Mouse (Mus musculus) ES-E14 (cell line): ENCODE measurements around the gene Rnf167. TPM values are rescaled to one million over a fixed set of nuclear protein-coding genes. Genes with fewer than 3 reads are reported as not detected.

Source experiments
- DNase-seq: peaks from one replicate; pipeline ENCODE4 v3.0.0-alpha.2; 2013; ENCODE audit warnings: low read depth, low spot score
- H3K27ac ChIP-seq: 2 replicates; pipeline ENCODE4 v1.5.1; 2012; ENCODE audit warnings: low read depth, mild to moderate bottlenecking, low read length, moderate library complexity, mixed read lengths; ENCODE audit not compliant: poor library complexity, insufficient read depth, severe bottlenecking
- H3K36me3 ChIP-seq: 2 replicates; pipeline ENCODE4 v1.6.1; 2012; ENCODE audit warnings: mild to moderate bottlenecking, low read length, moderate library complexity, mixed read lengths; ENCODE audit not compliant: control insufficient read depth, poor library complexity, insufficient read depth, severe bottlenecking
- H3K4me1 ChIP-seq, 2 experiments: fragments of 150-350 bp in 1 of 2; sonication (generic) in 1 of 2; 2 replicates each; pipeline ENCODE4 v1.6.1; 2012; ENCODE audit warnings: low read length in 2 of 2, mild to moderate bottlenecking in 1 of 2, mixed read lengths in 1 of 2; ENCODE audit not compliant: control insufficient read depth in 2 of 2, insufficient read depth in 2 of 2, poor library complexity in 1 of 2
- H3K4me3 ChIP-seq, 2 experiments: fragments of 150-350 bp in 1 of 2; sonication (generic) in 1 of 2; 2 replicates each; pipeline ENCODE4 v1.5.1; 2012; ENCODE audit warnings: low read length in 2 of 2, low read depth in 1 of 2, mild to moderate bottlenecking in 1 of 2, mixed read lengths in 1 of 2; ENCODE audit not compliant: insufficient read depth in 1 of 2, poor library complexity in 1 of 2, severe bottlenecking in 1 of 2
- H3K9ac ChIP-seq: 2 replicates; pipeline ENCODE4 v1.6.1; 2012; ENCODE audit warnings: low read depth, mild to moderate bottlenecking, low read length, mixed read lengths; ENCODE audit not compliant: poor library complexity, insufficient read depth, severe bottlenecking
- H3K9me3 ChIP-seq: fragments of 150-350 bp; sonication (generic); 2 replicates; pipeline ENCODE4 v1.6.1; 2012; ENCODE audit warnings: low read depth, mild to moderate bottlenecking, low read length; ENCODE audit not compliant: control insufficient read depth, insufficient read depth
- CHD2 ChIP-seq: IDR thresholded peaks from 2 replicates; pipeline ENCODE4 v1.6.1; 2014; ENCODE audit warnings: mild to moderate bottlenecking, low read depth, low read length, inconsistent platforms
- HCFC1 ChIP-seq: IDR thresholded peaks from 2 replicates; pipeline ENCODE4 v1.6.1; 2012; ENCODE audit warnings: low read length, inconsistent platforms, borderline replicate concordance; ENCODE audit not compliant: insufficient read depth
- MAFK ChIP-seq: IDR thresholded peaks from 2 replicates; pipeline ENCODE4 v1.6.1; 2014; ENCODE audit warnings: mild to moderate bottlenecking, low read depth, low read length, inconsistent platforms; ENCODE audit not compliant: insufficient read depth
- ZC3H11A ChIP-seq: IDR thresholded peaks from 2 replicates; pipeline ENCODE4 v1.6.1; 2012; ENCODE audit warnings: low read depth, mild to moderate bottlenecking, inconsistent platforms, low read length, borderline replicate concordance
- ZNF384 ChIP-seq: IDR thresholded peaks from 2 replicates; pipeline ENCODE4 v1.6.1; 2012; ENCODE audit warnings: low read depth, low read length, inconsistent platforms
- in situ Hi-C, 2 experiments: fragments of 600-800 bp; cut with MboI; formaldehyde crosslinking; loops; one replicate each; pipeline ENCODE4 v1.15.1; 2025; ENCODE audit warnings: low sequenced_read_pairs in 2 of 2, inconsistent platforms in 1 of 2; ENCODE audit not compliant: unreplicated experiment in 2 of 2
- total RNA-seq: library from RNA; depleted of rRNA; stranded (reverse); fragments of 300-350 nt; gene quantifications from 2 replicates; pipeline ENCODE4 v1.2.3, GENCODE M21; 2012

Gene Rnf167
- total RNA-seq, 1 experiment = 113 TPM

GRCm38 (mm10) chr11:70683640-70684039 lies 36.6 kb downstream of the Rnf167 start:
- Histone ChIP-seq H3K4me3 (no peak overlapping the region), H3K9ac (no peak overlapping the region), H3K4me1 (peaks cover 5 to 24% of the 10 kb centered on the region in 2 experiments; a peak in 3 of 4 replicates), H3K36me3 (peaks cover 6% of the 10 kb centered on the region; the same call in 1 of the 2 replicates), H3K27ac (no peak overlapping the region), H3K9me3 (no peaks in the 10 kb centered on the region)
- in situ Hi-C loops = no loop called here
- TF ChIP-seq MAFK (no peak), ZNF384 (no peak), CHD2 (no peak), ZC3H11A (no peak), HCFC1 (no peak)
- no peak for DNase-seq

GRCm38 (mm10) chr11:70686901-70687566 lies 40.0 kb downstream of the Rnf167 start:
- TF ChIP-seq HCFC1 = no peak
- no peak for TF ChIP-seq ZC3H11A
- no peak for TF ChIP-seq CHD2
- no peak for TF ChIP-seq MAFK
- no peak for TF ChIP-seq ZNF384
- no peak overlapping the region for H3K27ac ChIP-seq
- H3K4me1 ChIP-seq = peaks cover 4 to 14% of the 10 kb centered on the region in 2 experiments; a peak in 3 of 4 replicates
- peaks cover 6% of the 10 kb centered on the region; the same call in 1 of the 2 replicates for H3K36me3 ChIP-seq
- H3K9me3 ChIP-seq = no peaks in the 10 kb centered on the region
- DNase-seq = no peak
- peak overlapping the region; percentile 79 for H3K9ac ChIP-seq
- H3K4me3 ChIP-seq = peak overlapping the region; percentile 83 to 87
- in situ Hi-C loops = no loop called here

- TF ChIP-seq ZC3H11A (no peak), MAFK (no peak), HCFC1 (no peak), ZNF384 (no peak), CHD2 (no peak)
- in situ Hi-C loops = no loop called here
- H3K27ac ChIP-seq = no peak within 1 kb of the TSS
- H3K36me3 ChIP-seq = peaks cover 6% of the 10 kb centered on the region; the same call in 1 of the 2 replicates
- no peaks in the 10 kb centered on the region for H3K9me3 ChIP-seq
- DNase-seq = no peak
- peaks cover 1 to 9% of the 10 kb centered on the region in 2 experiments; a peak in 2 of 4 replicates for H3K4me1 ChIP-seq
- peak within 1 kb of the TSS; percentile 83 to 87 for H3K4me3 ChIP-seq
- H3K9ac ChIP-seq = peak within 1 kb of the TSS; percentile 79
These were observed 40.7 kb downstream of the Rnf167 start, which contains the start of gene Camta2 for GRCm38 (mm10) chr11:70687601-70688199. Camta2 (minus strand) TSS chr11:70688105.

- H3K4me1 ChIP-seq = peaks cover 0 to 4% of the 10 kb centered on the region in 2 experiments; a peak in 2 of 4 replicates
- peak overlapping the region; percentile 79; the same call in 1 of the 2 replicates for H3K9ac ChIP-seq
- TF ChIP-seq ZC3H11A = no peak
- no peak for TF ChIP-seq MAFK
- no peak for TF ChIP-seq CHD2
- no peak for TF ChIP-seq ZNF384
- TF ChIP-seq HCFC1 = no peak
- H3K36me3 ChIP-seq = peaks cover 5% of the 10 kb centered on the region; the same call in 1 of the 2 replicates
- no peak for DNase-seq
- in situ Hi-C loops = no loop called here
- H3K9me3 ChIP-seq = no peaks in the 10 kb centered on the region
- H3K27ac ChIP-seq = no peak overlapping the region
- peak overlapping the region; percentile 83 to 87 for H3K4me3 ChIP-seq
These were observed 41.3 kb downstream of the Rnf167 start for GRCm38 (mm10) chr11:70688372-70688771.
